Mouse (Mus musculus) hindbrain, embryonic 10.5 days (tissue): Measurements from ENCODE around the gene Igf2bp2. TPM values are rescaled to one million over a fixed set of nuclear protein-coding genes. Genes with fewer than 3 reads are reported as not detected.

Source experiments
- DNase-seq: peaks from one replicate; pipeline ENCODE4 v3.0.0-alpha.2; 2017; ENCODE audit warnings: low spot score
- H3K27ac ChIP-seq: fragments of 300-500 bp; sonication (generic); 2 replicates; pipeline ENCODE4 v1.5.1; 2016; ENCODE audit warnings: mild to moderate bottlenecking, moderate library complexity
- H3K27me3 ChIP-seq: fragments of 300-500 bp; sonication (generic); 2 replicates; pipeline ENCODE4 v1.6.1; 2016; ENCODE audit warnings: mild to moderate bottlenecking; ENCODE audit not compliant: poor library complexity, insufficient read depth, severe bottlenecking
- H3K36me3 ChIP-seq: fragments of 300-500 bp; sonication (generic); 2 replicates; pipeline ENCODE4 v1.6.1; 2016; ENCODE audit warnings: mild to moderate bottlenecking, moderate library complexity
- H3K4me1 ChIP-seq: fragments of 300-500 bp; sonication (generic); replicated peaks from 2 replicates; pipeline ENCODE4 v1.6.1; 2016; ENCODE audit warnings: mild to moderate bottlenecking
- H3K4me3 ChIP-seq: fragments of 300-500 bp; sonication (generic); 2 replicates; pipeline ENCODE4 v1.5.1; 2016; ENCODE audit warnings: mild to moderate bottlenecking, moderate library complexity
- H3K9me3 ChIP-seq: fragments of 300-500 bp; sonication (generic); 2 replicates; pipeline ENCODE4 v1.6.1; 2016; ENCODE audit warnings: mild to moderate bottlenecking, moderate library complexity
- WGBS: fragments of 180-500 bp; shearing (Covaris S2); methylation state at CpG from one replicate; pipeline ENCODE4 v1.1.7; 2016; 5-methylcytosine and 5-hydroxymethylcytosine counted together
- polyA plus RNA-seq: library from polyadenylated mRNA; unstranded; fragments of >200 nt; fragmentation: Nextera tagmentation; extraction: Ambion mirVana; gene quantifications from 2 replicates; pipeline ENCODE4 v1.2.1, GENCODE M21; 2016

Gene Igf2bp2
- polyA plus RNA-seq, 1 experiment from 2014 or later: 141 TPM

DNA sequence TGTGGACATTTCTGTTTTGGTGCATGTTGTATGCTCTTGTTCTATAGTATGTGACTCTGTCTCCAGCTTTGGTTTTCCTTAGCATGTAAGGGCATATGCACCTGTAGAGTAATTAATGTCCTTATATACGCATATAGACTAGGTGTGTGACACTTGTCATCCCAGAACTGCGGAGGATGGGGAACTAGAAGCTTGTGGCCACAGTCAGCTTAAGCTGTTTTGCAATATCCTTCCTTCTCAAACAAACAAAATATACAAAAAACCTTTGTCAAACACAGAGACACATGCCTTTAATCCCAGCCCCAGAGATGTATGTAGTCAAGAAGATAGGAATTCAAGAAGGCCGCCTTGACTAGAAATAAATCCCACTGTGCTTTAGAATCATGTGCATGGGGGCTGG lies 117.2 kb downstream of the Igf2bp2 start:
- Histone ChIP-seq H3K4me3 (no peak overlapping the region), H3K4me1 (no peaks in the 10 kb centered on the region), H3K36me3 (peaks cover 79% of the 10 kb centered on the region), H3K27me3 (no peaks in the 10 kb centered on the region), H3K27ac (no peak overlapping the region), H3K9me3 (no peaks in the 10 kb centered on the region)
- WGBS: 95% methylated on average over 3 of the region's 3 CpGs
- DNase-seq: no peak

DNA sequence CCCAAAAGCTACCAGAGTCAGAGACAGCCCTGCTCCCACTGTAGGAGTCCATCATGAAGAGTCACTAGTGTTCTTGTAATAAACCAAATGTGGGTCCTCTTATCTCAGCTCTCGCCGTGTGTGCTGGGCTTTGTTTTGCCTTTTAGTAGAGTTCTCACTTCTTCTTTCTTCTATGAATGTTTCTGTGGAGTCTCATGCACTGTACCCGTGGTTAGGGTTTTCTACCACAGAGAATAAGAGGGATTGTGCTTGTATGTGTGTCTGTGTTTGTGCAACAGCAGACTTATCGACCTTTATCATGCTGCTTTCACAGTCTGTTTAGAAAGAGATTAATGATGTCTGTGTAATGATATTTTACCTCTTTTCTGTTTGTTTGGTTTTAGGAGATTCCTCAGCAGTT lies 119.3 kb downstream of the Igf2bp2 start:
- no peaks in the 10 kb centered on the region for H3K27me3 ChIP-seq
- no peaks in the 10 kb centered on the region for H3K9me3 ChIP-seq
- no peaks in the 10 kb centered on the region for H3K4me1 ChIP-seq
- 88% methylated on average over 4 of the region's 4 CpGs for WGBS
- H3K4me3 ChIP-seq: no peak overlapping the region
- no peak overlapping the region for H3K27ac ChIP-seq
- H3K36me3 ChIP-seq: peaks cover 98% of the 10 kb centered on the region
- no peak for DNase-seq

DNA sequence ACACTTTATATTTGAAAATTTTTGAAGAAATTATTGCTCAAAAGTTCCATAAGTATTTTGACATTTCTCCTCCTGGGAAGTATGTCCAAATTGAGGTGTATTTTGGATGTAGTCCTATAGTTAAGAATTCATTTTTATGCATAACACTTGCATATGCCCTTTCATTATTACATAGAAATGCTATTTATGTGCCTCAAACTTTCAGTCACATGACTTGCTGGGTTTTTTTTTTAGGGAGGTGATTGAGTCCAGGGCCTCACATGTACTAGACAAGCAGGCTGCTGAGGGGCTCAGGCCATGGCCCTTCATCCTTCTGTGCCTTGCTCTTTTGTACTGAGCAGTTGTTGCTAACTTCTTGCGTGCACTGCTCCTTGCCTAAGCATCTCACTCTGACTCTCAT lies 123.1 kb downstream of the Igf2bp2 start:
- Histone ChIP-seq H3K4me1 (no peaks in the 10 kb centered on the region), H3K9me3 (no peaks in the 10 kb centered on the region), H3K36me3 (peaks cover 88% of the 10 kb centered on the region), H3K27ac (no peak overlapping the region), H3K27me3 (no peaks in the 10 kb centered on the region), H3K4me3 (no peak overlapping the region)
- 96% methylated on average over 1 of the region's 1 CpGs for WGBS
- DNase-seq: no peak

DNA sequence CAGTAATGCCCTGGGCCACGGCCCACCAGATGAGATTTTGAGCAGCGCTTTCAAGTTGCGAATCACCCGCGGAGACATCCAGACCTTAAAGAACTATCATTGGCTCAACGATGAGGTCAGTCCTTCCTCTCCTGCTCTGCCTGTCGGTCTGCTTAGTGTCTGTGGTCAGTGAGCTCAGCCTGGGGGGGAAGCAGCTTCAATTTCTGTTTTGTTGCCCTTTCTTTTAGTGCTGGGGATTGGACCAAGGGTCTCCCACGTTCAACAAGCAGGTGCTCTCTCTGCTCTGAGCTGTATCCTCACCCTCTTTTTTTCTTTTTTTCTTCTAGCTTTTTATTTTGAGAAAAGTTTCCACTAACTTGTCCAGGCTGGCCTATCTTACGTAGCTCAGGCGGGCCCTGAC lies 124.5 kb downstream of the Igf2bp2 start:
- H3K4me3 ChIP-seq: no peak overlapping the region
- H3K36me3 ChIP-seq: peaks cover 74% of the 10 kb centered on the region
- no peak for DNase-seq
- H3K27ac ChIP-seq: no peak overlapping the region
- WGBS: 93% methylated on average over 10 of the region's 10 CpGs
- H3K4me1 ChIP-seq: no peaks in the 10 kb centered on the region
- no peaks in the 10 kb centered on the region for H3K9me3 ChIP-seq
- H3K27me3 ChIP-seq: no peaks in the 10 kb centered on the region

DNA sequence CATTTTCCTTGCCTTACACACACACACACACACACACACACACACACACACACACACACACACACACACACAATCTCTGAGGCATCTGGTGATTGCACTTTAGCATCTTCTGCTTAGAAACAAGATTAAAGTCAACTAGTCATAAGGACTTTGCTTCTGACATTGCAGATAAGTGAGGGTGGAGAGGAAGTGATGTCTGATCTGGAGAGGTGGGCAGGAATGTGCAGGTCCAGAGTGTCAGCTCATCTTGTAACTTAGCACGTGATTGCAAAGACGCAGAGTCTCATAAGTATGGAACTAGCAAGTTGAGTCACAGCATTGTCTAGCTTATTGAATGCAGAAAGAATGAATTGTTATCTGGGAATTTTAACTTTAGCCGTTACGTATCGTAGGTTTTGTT lies 135.6 kb downstream of the Igf2bp2 start:
- Histone ChIP-seq H3K27me3 (no peaks in the 10 kb centered on the region), H3K36me3 (peaks cover 96% of the 10 kb centered on the region), H3K9me3 (no peaks in the 10 kb centered on the region), H3K27ac (no peak overlapping the region), H3K4me3 (no peak overlapping the region), H3K4me1 (no peaks in the 10 kb centered on the region)
- 97% methylated on average over 5 of the region's 5 CpGs for WGBS
- no peak for DNase-seq

DNA sequence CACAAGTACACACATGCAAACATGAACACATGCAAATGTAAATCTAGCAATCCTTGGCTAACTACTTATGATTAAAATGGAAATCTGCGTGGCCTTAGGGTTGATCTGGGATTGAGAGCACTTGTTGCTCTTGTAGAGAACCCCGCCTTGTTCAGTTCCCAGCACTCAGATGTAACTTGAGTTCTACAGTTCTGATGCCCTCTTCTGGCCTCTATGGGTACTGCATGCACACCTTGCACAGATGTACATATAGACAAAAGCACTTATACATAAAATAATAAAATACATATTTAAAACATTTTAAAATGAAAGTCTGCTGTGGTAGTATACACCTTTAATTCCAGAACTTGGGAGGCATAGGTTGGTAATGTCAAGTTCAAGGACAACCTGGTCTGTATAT lies 141.0 kb downstream of the Igf2bp2 start:
- H3K4me3 ChIP-seq: no peak overlapping the region
- peaks cover 11% of the 10 kb centered on the region for H3K9me3 ChIP-seq
- WGBS: 96% methylated on average over 2 of the region's 2 CpGs
- H3K4me1 ChIP-seq: no peaks in the 10 kb centered on the region
- H3K27ac ChIP-seq: no peak overlapping the region
- H3K36me3 ChIP-seq: peaks cover 96% of the 10 kb centered on the region
- no peak for DNase-seq
- no peaks in the 10 kb centered on the region for H3K27me3 ChIP-seq

DNA sequence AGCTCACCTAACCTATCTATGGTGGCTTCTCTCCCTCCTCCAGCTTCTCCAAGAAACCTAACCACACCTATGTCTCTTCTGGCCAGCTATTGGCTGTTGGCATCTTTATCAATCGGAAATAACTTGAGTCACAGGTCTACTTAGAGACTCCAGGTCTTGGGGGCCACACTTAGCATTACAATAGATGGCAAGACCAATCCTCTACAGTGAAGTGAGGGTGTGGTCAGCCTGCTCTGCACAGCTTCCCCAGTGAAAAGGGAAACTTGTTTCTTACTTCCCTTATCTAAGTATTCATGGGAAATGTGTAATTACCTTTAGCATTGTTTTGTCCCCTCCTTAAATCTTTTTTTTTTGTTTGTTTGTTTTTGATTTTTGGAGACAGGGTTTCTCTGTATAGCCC lies 147.5 kb downstream of the Igf2bp2 start:
- H3K36me3 ChIP-seq: peaks cover 67% of the 10 kb centered on the region
- H3K4me3 ChIP-seq: no peak overlapping the region
- H3K9me3 ChIP-seq: no peaks in the 10 kb centered on the region
- H3K4me1 ChIP-seq: peaks cover 7% of the 10 kb centered on the region
- no peak for DNase-seq
- H3K27me3 ChIP-seq: no peaks in the 10 kb centered on the region
- no peak overlapping the region for H3K27ac ChIP-seq
- WGBS: 91% methylated on average over 1 of the region's 1 CpGs

DNA sequence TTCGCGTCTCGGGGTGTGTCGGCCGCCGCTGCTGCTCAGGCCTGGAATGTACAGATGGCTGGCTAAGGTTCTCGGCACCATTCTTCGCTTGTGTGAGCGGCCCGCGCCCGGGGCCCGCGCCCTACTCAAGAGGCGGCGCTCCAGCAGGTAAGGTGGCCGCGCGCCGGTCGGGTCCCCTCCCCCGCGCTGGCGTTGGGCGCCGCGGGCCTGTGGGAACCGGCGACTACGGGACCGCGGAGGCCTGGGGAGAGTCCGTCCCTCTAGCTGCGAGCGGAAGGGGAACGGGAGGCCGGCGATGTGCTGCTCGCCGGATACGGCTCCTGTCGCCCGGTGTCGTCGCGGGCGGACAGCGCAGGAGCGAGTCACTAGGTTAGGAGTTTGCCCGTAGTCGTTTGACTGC lies 153.5 kb downstream of the Igf2bp2 start:
- Histone ChIP-seq H3K27ac (peak overlapping the region; percentile 90), H3K4me3 (peak overlapping the region; percentile 93), H3K4me1 (peaks cover 22% of the 10 kb centered on the region), H3K36me3 (peaks cover 8% of the 10 kb centered on the region), H3K9me3 (no peaks in the 10 kb centered on the region), H3K27me3 (no peaks in the 10 kb centered on the region)
- under 1% methylated on average over 51 of the region's 51 CpGs for WGBS
- DNase-seq: no peak

DNA sequence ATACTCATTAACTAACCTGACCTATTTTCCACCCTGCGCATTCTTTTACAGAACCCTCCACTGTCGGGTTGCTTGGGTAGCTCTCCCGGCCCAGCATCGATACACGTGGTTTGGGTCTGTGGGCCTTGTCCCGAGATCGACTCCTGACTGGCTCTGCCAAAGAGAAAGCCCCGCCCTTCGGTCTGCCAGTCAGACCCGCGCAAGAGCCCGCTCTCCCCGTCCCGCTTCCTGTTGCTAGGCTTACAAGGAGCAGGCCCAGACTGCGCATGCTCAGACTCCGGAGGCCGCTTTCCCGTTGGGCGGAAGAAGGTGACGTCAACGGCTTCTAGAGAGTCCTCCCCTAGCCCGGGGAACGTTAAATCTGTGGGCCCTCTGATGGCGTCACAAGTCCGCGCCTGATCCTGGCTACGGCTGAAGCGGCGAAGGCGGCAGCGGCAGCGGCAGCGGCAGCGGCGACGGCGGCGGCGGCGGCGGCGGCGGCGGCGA lies 154.0 kb downstream of the Igf2bp2 start, which contains the start of gene Senp2:
Senp2 (plus strand) TSS at position 386 of the 486 bp plus-strand sequence.
- Histone ChIP-seq H3K4me3 (peak within 1 kb of the TSS; percentile 93), H3K36me3 (peaks cover 8% of the 10 kb centered on the region), H3K27me3 (no peaks in the 10 kb centered on the region), H3K9me3 (no peaks in the 10 kb centered on the region), H3K27ac (peak within 1 kb of the TSS; percentile 90), H3K4me1 (peaks cover 22% of the 10 kb centered on the region)
- DNase-seq: peak; percentile 100
- under 1% methylated on average over 45 of the region's 45 CpGs for WGBS

Other genes starting within 250 kb of the Igf2bp2 start
- 38.9 and 42.8 TPM in 2 replicates for gene Tmem41a, start 215.7 kb downstream of the Igf2bp2 start, polyA plus RNA-seq
- gene Liph, start 167.6 kb downstream of the Igf2bp2 start, polyA plus RNA-seq: 0.50 and 0.51 TPM in 2 replicates
- gene Senp2, start 153.8 kb downstream of the Igf2bp2 start, polyA plus RNA-seq: 51.9 and 65.2 TPM in 2 replicates
- 398 and 480 TPM in 2 replicates for gene Tra2b, start 102.7 kb upstream of the Igf2bp2 start, polyA plus RNA-seq